Mouse (Mus musculus) CH12.LX (cell line): ENCODE data around the gene Fkbp6.

Source experiments
- CHD2 ChIP-seq: IDR thresholded peaks from 2 replicates; pipeline ENCODE4 v1.6.1; 2011; ENCODE audit warnings: low read length, improper control_type of control experiment
- CTCF ChIP-seq, 2 experiments: IDR thresholded peaks in 1 of 2; conservative IDR thresholded peaks in 1 of 2; 2 replicates each; pipeline ENCODE4 v1.5.1; 2011 to 2012; ENCODE audit warnings: low read depth in 2 of 2, low read length in 2 of 2, improper control_type of control experiment in 1 of 2, inconsistent platforms in 1 of 2, mild to moderate bottlenecking in 1 of 2, moderate library complexity in 1 of 2
- EP300 ChIP-seq: IDR thresholded peaks from 2 replicates; pipeline ENCODE4 v1.6.1; 2011; ENCODE audit warnings: low read length, improper control_type of control experiment
- MAZ ChIP-seq: IDR thresholded peaks from 2 replicates; pipeline ENCODE4 v1.6.1; 2012; ENCODE audit warnings: low read depth, mild to moderate bottlenecking, inconsistent platforms, low read length, improper control_type of control experiment, moderate library complexity
- MEF2A ChIP-seq: IDR thresholded peaks from 2 replicates; pipeline ENCODE4 v1.6.1; 2014; ENCODE audit warnings: low read depth, mild to moderate bottlenecking, inconsistent platforms, low read length, improper control_type of control experiment, borderline replicate concordance
- MXI1 ChIP-seq: IDR thresholded peaks from 2 replicates; pipeline ENCODE4 v1.6.1; 2011; ENCODE audit warnings: mild to moderate bottlenecking, low read depth, low read length, improper control_type of control experiment
- MYC ChIP-seq: IDR thresholded peaks from 2 replicates; pipeline ENCODE4 v1.6.1; 2011; ENCODE audit warnings: low read depth, mild to moderate bottlenecking, improper control_type of control experiment, low read length
- POLR2A ChIP-seq: IDR thresholded peaks from 2 replicates; pipeline ENCODE4 v1.6.1; 2011; ENCODE audit warnings: low read depth, mild to moderate bottlenecking, improper control_type of control experiment, low read length
- SIN3A ChIP-seq: IDR thresholded peaks from 2 replicates; pipeline ENCODE4 v1.6.1; 2012; ENCODE audit warnings: low read length, improper control_type of control experiment, inconsistent platforms
- USF2 ChIP-seq: conservative IDR thresholded peaks from 2 replicates; pipeline ENCODE4 v1.6.1; 2011; ENCODE audit warnings: low read depth, low read length, improper control_type of control experiment
- ZC3H11A ChIP-seq: IDR thresholded peaks from 2 replicates; pipeline ENCODE4 v1.6.1; 2012; ENCODE audit warnings: low read depth, mild to moderate bottlenecking, inconsistent platforms, low read length, improper control_type of control experiment
- ZKSCAN1 ChIP-seq: IDR thresholded peaks from 2 replicates; pipeline ENCODE4 v1.6.1; 2012; ENCODE audit warnings: low read depth, inconsistent platforms, low read length, improper control_type of control experiment, borderline replicate concordance

- TF ChIP-seq MYC = no peak
- TF ChIP-seq EP300 = no peak
- TF ChIP-seq MXI1 = no peak
- TF ChIP-seq USF2 = no peak
- no peak for TF ChIP-seq MAZ
- 0 out of 4 replicates have a peak, but pooled peaks of 1 of the 2 experiments have one; percentile 3 for TF ChIP-seq CTCF (conservative IDR thresholded peaks at IDR 0.05 in 1 of 2, IDR thresholded peaks at IDR 0.05 in 1 of 2; ENCODE audit: low read depth in 2 of 2, low read length in 2 of 2)
- TF ChIP-seq ZC3H11A = no peak
- no peak for TF ChIP-seq SIN3A
- TF ChIP-seq POLR2A = no peak
- TF ChIP-seq ZKSCAN1 = no peak
- TF ChIP-seq MEF2A = no peak
- TF ChIP-seq CHD2 = no peak
Observed at GRCm38 (mm10) chr5:135257559-135257958, 92.3 kb downstream of the Fkbp6 start.
